Mouse (Mus musculus): ENCODE measurements around the gene Lcmt1. TPM values are rescaled to one million over a fixed set of nuclear protein-coding genes. Genes with fewer than 3 reads are reported as not detected.

The Lcmt1 gene
- total RNA-seq, 2 experiments from 2014 or later = 25.0 to 25.3 TPM

GRCm38 (mm10) chr7:123356158-123356557 lies 13.4 kb upstream of the Lcmt1 start:
- intact Hi-C loops (cut with DNase I) = no loop called here
- no peak for DNase-seq

- intact Hi-C loops (cut with DNase I) = no loop called here
- DNase-seq = no peak
These were observed 10.5 kb upstream of the Lcmt1 start for GRCm38 (mm10) chr7:123359101-123359500.

- DNase-seq = no peak
- intact Hi-C loops (cut with DNase I) = no loop called here
These were observed 9.4 kb upstream of the Lcmt1 start for GRCm38 (mm10) chr7:123360185-123360584.

DNA sequence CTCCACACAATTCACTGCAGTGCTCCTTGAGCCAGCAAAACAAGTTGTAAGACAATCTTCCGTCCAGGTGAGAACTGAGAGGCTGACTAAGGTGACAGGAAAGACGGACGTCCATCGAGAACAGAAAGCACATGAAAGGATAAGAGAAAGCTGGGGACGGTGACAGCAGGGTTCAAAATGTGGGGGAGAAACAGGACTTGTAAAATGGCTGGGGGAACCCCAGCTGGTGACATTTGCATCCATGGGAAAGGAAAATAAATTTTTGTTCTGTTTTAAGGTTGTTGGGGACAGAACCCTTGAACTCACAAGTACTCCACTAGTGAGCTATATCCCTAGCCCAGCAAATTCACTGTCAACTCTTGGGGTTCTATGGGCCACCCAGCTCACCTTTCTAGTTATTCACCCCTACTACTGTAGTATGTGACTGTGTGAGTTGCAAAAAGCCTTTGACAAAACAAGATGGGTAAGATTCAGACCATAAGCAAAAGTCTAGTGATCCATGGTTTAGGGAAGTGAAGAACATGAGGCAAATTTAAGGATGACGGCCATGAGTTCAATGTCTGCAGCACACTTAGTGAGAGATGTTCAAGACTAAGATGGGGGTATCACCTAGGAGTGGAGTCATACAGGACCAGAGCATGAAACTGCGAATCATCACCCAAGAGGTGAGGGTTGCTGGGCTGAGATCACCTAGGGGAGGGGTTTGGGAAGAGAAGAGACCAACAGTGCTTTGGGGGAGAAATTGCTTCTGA lies 8.2 kb upstream of the Lcmt1 start:
- DNase-seq = no peak
- intact Hi-C loops (cut with DNase I) = no loop called here

DNA sequence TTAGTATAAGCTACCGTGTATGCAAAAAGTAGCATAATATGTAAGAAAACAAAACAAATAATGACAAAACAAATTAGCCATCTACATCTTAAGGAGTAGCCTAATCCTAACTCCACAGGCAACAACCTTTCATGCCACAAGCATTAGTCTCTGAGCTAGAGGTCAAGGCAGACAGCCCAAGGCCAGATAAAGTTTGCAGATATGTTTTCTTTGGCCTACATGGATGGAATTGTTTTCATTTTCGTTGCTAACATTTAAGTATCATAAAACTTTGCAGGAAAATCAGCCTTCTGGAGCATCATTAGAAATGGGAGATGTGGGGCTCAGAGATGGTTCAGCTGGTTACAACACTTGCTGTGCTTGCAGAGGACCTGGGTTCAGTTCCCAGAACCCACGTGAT lies 6.8 kb upstream of the Lcmt1 start:
- intact Hi-C loops (cut with DNase I) = no loop called here

GRCm38 (mm10) chr7:123363971-123364370 lies 5.6 kb upstream of the Lcmt1 start:
- intact Hi-C loops (cut with DNase I) = no loop called here
- no peak for DNase-seq

More for the DNA sequence above, 6.8 kb upstream of the Lcmt1 start:
- DNase-seq = no peak

DNA sequence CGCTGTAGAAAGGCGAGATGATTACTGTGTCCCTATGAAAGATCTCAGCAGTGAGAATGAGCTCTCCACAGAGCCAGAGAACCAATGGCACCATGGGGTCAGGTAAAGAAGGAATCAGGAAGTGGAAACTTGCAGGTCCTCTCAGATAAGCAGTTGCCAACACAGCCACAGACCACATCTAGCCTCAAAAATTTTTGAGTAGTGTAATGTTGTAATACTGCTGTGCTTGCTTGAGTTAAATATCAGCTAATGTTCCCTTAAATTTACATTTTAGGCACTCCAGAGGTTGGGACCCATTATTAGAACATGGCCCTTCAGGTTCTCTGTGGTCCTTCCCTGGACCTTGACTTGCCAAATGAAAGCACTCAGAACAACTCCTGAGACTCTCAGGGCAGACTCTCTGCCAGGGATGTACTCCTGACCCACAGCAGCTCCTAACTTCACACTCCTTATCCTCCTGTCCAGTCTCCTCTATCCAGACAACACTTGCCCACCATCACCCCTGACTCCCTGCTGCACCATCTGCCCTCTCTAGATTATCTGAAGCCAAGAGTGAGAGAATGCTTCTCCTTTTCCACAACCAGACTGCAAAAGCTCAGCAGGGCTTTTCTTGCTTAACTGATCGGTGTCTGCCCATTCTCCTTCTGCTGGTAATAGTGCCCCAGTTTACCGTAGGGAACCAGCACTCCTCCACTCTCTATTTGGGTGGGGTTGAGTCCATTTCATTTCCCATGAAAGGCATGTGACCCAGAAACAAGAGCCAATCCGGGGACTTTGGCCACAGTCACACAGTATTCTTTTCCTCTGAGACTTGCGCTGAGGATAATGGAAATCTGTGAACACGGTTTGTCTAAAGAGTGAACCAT lies 3.5 kb upstream of the Lcmt1 start:
- intact Hi-C loops (cut with DNase I) = loop anchor here (5.0 kb wide), 1 partner anchor 34 kb away; no protein-coding TSS in a partner anchor
- peak in 1 of 2 experiments; percentile 17 for DNase-seq

DNA sequence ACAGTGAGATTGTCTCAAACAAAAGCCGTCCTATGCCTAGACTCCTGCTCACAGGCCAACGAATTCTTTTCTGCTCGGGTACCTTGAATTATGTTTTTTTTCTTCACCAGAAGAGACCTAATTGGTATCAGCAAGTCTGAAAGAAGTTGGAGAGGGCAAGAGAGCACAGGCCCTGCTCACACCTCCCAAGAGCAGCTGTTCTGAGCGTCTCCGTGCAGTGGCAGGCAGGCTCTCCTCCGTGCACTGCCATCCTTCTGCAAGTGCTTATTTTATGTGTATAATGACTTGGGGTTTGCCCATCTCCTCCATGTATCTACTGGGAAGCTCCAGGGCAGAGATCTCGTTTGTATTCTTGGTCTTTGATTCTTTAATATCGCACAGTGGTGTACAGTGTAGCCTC lies 2.8 kb upstream of the Lcmt1 start:
- intact Hi-C loops (cut with DNase I) = loop anchor here (5.0 kb wide), 1 partner anchor 35 kb away; no protein-coding TSS in a partner anchor

DNA sequence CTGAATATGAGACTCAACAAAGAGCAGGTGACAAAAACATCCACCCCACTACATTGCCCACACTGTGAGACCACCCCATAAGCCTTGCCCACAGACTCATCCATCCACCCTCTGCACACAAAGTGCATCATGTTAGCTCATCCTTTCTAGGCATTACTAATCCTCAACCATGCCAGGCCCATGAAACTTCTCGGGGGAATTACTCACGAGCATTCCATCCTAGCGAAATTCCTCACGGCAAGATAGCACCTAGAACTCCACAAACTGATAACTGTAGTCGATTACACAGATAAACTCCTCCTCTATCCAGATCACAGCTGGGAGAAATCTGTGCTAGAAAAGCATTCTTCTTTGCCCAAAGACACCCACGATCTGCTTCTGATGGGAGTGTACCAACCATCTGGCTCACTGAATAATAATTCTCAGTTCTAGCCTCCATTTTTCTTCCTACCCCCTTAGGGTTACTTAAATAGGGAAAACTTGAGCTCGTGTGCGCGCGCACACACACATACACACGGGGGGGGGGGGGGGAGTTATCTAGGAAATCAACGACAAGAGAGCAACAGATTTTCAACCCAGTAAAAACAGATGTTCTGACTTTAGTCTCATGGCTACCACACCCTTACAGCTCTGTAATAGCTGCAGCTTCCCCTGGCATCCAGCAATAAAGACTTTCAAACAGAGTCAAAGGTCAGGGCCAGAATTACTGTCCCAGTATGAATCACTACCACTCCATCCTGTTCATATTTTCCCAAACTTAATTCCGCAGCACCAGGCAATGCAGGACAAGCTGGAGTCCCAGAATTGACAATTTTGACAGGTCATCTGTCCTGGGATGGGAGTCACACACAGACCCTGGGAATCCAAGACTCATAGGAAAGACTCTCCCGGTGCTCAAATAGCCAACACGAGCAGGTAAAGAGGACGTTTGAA lies 2.1 kb upstream of the Lcmt1 start:
- intact Hi-C loops (cut with DNase I) = loop anchor here (2.0 to 5.0 kb wide), 2 partner anchors 19 to 35 kb away; no protein-coding TSS in a partner anchor
- DNase-seq = no peak

More for the DNA sequence above, 2.8 kb upstream of the Lcmt1 start:
- no peak for DNase-seq

DNA sequence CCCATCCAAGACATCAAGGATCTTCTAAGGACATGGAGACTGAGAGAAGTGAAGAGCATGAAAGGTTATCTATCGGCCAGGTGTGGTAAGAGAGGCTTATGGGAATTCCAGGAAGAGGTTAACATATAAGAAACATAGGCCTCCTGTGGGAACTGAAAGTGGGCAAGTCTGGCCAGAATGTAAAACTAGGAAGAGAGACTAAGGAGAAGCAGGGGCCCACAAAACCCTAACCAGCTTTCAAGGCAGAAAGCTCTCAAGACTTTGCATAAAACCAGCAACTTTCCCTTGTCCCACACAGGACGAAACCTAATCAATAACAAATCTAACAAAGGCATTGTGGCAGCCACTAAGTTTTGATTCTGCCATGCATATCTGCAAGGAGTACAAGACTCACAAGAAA lies 1.4 kb upstream of the Lcmt1 start:
- intact Hi-C loops (cut with DNase I) = loop anchor here (2.0 to 5.0 kb wide), 2 partner anchors 19 to 36 kb away; no protein-coding TSS in a partner anchor
- no peak for DNase-seq

DNA sequence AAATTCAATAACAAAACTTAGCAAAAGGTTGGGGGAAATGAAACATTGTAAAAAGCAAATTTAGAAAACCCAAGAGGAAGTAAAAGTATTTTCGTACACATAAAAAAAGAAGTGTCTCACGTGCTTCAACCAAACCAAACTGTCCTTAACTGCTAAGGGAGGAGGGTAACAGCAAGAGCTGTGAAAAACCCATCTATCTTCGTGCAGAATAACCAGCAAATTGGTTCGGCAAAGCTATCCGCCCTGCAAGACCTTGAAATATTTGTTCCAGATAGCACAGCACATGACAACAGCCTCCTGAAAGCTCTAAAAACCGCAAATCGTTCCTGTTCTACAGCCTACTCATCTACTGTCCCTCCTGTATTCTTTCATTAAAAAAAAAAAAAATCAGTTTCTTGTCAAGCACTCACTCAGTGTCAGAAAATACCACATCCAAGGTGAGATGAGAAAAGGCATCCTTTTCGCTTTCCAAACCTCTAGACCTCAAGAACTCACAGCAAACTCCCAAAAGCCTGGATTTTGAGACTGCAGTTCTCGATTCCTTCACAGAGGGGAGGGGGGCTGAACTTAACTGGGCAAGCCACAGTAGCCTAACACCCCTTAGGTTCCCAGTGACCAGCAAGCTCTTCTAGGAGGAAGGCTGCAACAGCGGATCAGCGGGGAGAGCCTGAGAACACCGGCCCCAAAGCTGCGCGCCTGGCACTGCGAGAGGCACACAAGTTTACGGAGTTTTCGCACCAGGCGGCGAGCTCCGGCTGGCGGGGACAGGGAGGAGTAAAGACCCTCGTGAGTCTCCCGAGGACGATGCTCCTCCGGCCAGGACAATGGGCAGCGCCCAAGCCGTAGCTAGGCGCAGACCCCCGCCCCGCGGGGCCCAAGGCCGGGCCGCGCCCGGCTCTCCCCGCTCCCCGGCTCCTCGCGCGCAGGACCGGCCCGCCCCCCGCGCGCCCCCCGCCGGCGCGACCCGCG lies 522 bp upstream of the Lcmt1 start:
- intact Hi-C loops (cut with DNase I) = loop anchor here (2.0 to 5.0 kb wide), 2 partner anchors 20 to 37 kb away; no protein-coding TSS in a partner anchor
- peak in 1 of 2 experiments; percentile 54 for DNase-seq

- DNase-seq = no peak
- intact Hi-C loops (cut with DNase I) = no loop called here
These were observed 1.1 kb downstream of the Lcmt1 start for GRCm38 (mm10) chr7:123370700-123371099.

DNA sequence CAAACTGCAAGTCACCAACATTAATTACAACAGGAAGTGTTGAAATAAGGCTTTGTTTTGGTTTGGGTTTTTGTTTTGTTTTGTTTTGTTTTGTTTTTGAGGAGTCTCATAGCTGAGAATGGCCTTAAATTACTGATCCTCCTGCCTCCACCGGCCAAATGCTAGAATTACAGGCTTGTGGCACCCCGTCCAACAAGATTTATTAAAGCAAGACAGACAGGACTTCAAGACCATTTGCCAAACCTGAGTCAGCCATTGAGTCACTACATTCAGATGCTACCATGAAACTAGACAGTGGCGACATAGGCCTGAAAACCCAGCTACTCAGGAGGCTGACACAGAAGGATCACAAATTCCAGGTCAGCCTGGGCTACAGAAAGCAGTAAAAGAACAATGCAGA lies 1.9 kb downstream of the Lcmt1 start:
- no peak for DNase-seq
- intact Hi-C loops (cut with DNase I) = no loop called here

- DNase-seq = peak; percentile 89 to 91
- intact Hi-C loops (cut with DNase I) = no loop called here
These were observed 8.1 kb downstream of the Lcmt1 start for GRCm38 (mm10) chr7:123377443-123378400.

- DNase-seq = no peak
- intact Hi-C loops (cut with DNase I) = no loop called here
These were observed 16.3 kb downstream of the Lcmt1 start for GRCm38 (mm10) chr7:123385693-123386407.

DNA sequence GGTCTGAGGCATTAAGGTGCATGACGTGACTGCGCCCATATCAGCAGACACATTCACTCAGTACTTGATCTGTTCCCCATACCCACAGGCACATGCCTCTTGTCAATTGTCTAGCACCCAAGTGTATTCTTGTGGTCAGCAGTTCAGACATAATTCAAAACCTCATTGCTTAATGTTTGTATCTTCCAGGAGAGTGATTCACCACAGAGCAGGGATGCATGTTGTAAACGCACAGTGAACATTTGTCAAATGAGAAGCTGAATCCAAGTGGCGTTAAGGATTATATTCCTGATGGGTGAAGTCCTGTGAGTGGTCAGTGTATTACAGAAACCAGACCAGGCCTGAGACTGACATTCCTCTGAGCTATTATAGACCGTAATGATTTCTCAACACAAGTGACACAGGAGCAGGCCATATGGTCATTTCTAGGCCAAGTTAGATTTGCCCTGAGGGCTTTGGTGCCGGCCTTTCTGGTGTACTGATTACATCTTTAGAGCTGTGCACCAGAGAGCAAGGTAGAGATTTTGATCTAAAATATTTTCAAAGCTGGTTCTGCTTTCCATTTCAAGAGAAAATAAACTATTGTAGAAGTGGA lies 20.2 kb downstream of the Lcmt1 start:
- intact Hi-C loops (cut with DNase I) = loop anchor here (10.0 kb wide), 1 partner anchor 395 kb away; no protein-coding TSS in a partner anchor
- no peak for DNase-seq

GRCm38 (mm10) chr7:123394271-123394670 lies 24.7 kb downstream of the Lcmt1 start:
- DNase-seq = no peak
- intact Hi-C loops (cut with DNase I) = loop anchor here (10.0 kb wide), 1 partner anchor 399 kb away; no protein-coding TSS in a partner anchor

Measured in heart, postnatal 14 days (tissue).